In genomic region chr8:56323276-56323675, GRCm38 (mm10) we compare ENCODE assay signal across 16 mouse cellular contexts. TPM values are rescaled to one million over a fixed set of nuclear protein-coding genes. Genes with fewer than 3 reads are reported as not detected.
"Had no signal": no experiment of that assay in that cellular context is flagged by ENCODE, and none has a peak within 500 bp of the region (broad histone marks: within the 10 kb centered on the region; RNA-seq: fewer than 3 reads in every experiment).

No protein-coding gene starts in this region.

- H3K4me3 ChIP-seq: midbrain, embryonic 10.5 days; midbrain, embryonic 12.5 days; myocyte; neural tube, embryonic 13.5 days; neural tube, embryonic 15.5 days had no signal

- H3K4me1 ChIP-seq: midbrain, embryonic 10.5 days; midbrain, embryonic 12.5 days; neural tube, embryonic 13.5 days; neural tube, embryonic 15.5 days had no signal

- ATAC-seq: midbrain, embryonic 16.5 days had no signal

- H3K36me3 ChIP-seq: midbrain, embryonic 10.5 days; midbrain, embryonic 12.5 days; neural tube, embryonic 13.5 days; neural tube, embryonic 15.5 days had no signal

- H3K4me2 ChIP-seq: lung, embryonic 14.5 days; midbrain, embryonic 12.5 days; neural tube, embryonic 13.5 days; neural tube, embryonic 15.5 days had no signal

- H3K9ac ChIP-seq: lung, embryonic 14.5 days; midbrain, embryonic 12.5 days; neural tube, embryonic 13.5 days; neural tube, embryonic 15.5 days had no signal

- H3K27ac ChIP-seq: midbrain, embryonic 10.5 days; midbrain, embryonic 12.5 days; neural tube, embryonic 13.5 days; neural tube, embryonic 15.5 days had no signal

- DNase-seq: lung, adult 18-20 months; lung, embryonic 14.5 days; lung, postnatal 10 days; lung, postnatal 4 days; midbrain, embryonic 14.5 days; right cerebral cortex, postnatal 14 days; thymus, adult 2 months; thymus, postnatal 25 days; thymus, postnatal 4 days had no signal

- H3K27me3 ChIP-seq: midbrain, embryonic 12.5 days; neural tube, embryonic 13.5 days; neural tube, embryonic 15.5 days had no signal

- H3K9me3 ChIP-seq: midbrain, embryonic 10.5 days; midbrain, embryonic 12.5 days; neural tube, embryonic 13.5 days; neural tube, embryonic 15.5 days had no signal

RNA-seq across cellular contexts. Expression of gene Hpgd, which starts 28.9 kb away (rescaled TPM):
- total RNA-seq: megakaryocyte-erythroid progenitor cell, adult 5-6 weeks had no signal
